Mouse (Mus musculus) heart, embryonic 15.5 days (tissue): ENCODE data around the gene Tmem39b. TPM values are rescaled to one million over a fixed set of nuclear protein-coding genes. Genes with fewer than 3 reads are reported as not detected.

Source experiments
- ATAC-seq: fragments of 200-750 bp; cut with Nextera tagmentation; replicated peaks from 2 replicates; pipeline ENCODE4 v1.8.0; 2017; ENCODE audit warnings: low read depth, moderate TSS enrichment; ENCODE audit not compliant: insufficient number of reproducible peaks, insufficient read depth, low FRiP score
- H3K27ac ChIP-seq: fragments of 300-500 bp; sonication (generic); 2 replicates; pipeline ENCODE4 v1.5.1; 2015; ENCODE audit warnings: mild to moderate bottlenecking, inconsistent platforms
- H3K27me3 ChIP-seq: fragments of 300-500 bp; sonication (generic); 2 replicates; pipeline ENCODE4 v1.6.1; 2015; ENCODE audit warnings: inconsistent platforms
- H3K36me3 ChIP-seq: fragments of 300-500 bp; sonication (generic); 2 replicates; pipeline ENCODE4 v1.6.1; 2015; ENCODE audit warnings: mild to moderate bottlenecking, inconsistent platforms
- H3K4me1 ChIP-seq: fragments of 300-500 bp; sonication (generic); replicated peaks from 2 replicates; pipeline ENCODE4 v1.6.1; 2015; ENCODE audit warnings: inconsistent platforms
- H3K4me2 ChIP-seq: fragments of 300-500 bp; sonication (generic); 2 replicates; pipeline ENCODE4 v1.6.1; 2015; ENCODE audit warnings: inconsistent platforms, mild to moderate bottlenecking, moderate library complexity
- H3K4me3 ChIP-seq: fragments of 300-500 bp; sonication (generic); 2 replicates; pipeline ENCODE4 v1.5.1; 2015; ENCODE audit warnings: mild to moderate bottlenecking, inconsistent platforms
- H3K9ac ChIP-seq: fragments of 300-500 bp; sonication (generic); 2 replicates; pipeline ENCODE4 v1.6.1; 2015; ENCODE audit warnings: mild to moderate bottlenecking, inconsistent platforms
- H3K9me3 ChIP-seq: fragments of 300-500 bp; sonication (generic); replicated peaks from 2 replicates; pipeline ENCODE4 v1.6.1; 2016; ENCODE audit warnings: inconsistent platforms
- WGBS: fragments of 180-500 bp; shearing (Covaris S2); methylation state at CpG from one replicate; pipeline ENCODE4 v1.1.7; 2015; ENCODE audit warnings: mixed read lengths; 5-methylcytosine and 5-hydroxymethylcytosine counted together
- polyA plus RNA-seq: library from polyadenylated mRNA; unstranded; fragments of >200 nt; fragmentation: Nextera tagmentation; extraction: Ambion mirVana; gene quantifications from 2 replicates; pipeline ENCODE4 v1.2.1, GENCODE M21; 2015

Gene Tmem39b
- polyA plus RNA-seq, 1 experiment from 2014 or later, result 6.1 TPM

DNA sequence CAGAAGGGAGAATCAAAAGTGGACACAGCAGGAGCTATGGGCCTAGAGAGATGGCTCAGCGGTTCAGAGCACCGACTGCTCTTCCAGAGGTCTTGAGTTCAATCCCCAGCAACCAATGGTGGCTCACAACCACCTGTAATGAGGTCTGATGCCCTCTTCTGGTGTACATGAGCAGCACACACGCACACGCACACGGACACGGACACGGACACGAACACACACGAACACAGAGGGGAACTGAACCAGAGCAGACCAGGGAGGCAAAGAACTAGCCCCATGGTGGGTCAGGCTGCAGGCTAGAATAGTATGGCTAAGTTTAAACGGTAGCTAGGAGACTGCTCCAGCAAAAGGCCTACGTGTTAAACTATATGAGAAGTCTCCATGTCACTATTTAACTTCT lies 14.8 kb downstream of the Tmem39b start:
- Histone ChIP-seq H3K4me3 (no peak overlapping the region), H3K9me3 (no peaks in the 10 kb centered on the region), H3K27me3 (no peaks in the 10 kb centered on the region), H3K4me2 (no peak overlapping the region), H3K27ac (no peak overlapping the region), H3K9ac (no peak overlapping the region), H3K36me3 (peaks cover 74% of the 10 kb centered on the region), H3K4me1 (no peaks in the 10 kb centered on the region)
- WGBS, result 96% methylated on average over 11 of the region's 11 CpGs
- ATAC-seq, result no peak

DNA sequence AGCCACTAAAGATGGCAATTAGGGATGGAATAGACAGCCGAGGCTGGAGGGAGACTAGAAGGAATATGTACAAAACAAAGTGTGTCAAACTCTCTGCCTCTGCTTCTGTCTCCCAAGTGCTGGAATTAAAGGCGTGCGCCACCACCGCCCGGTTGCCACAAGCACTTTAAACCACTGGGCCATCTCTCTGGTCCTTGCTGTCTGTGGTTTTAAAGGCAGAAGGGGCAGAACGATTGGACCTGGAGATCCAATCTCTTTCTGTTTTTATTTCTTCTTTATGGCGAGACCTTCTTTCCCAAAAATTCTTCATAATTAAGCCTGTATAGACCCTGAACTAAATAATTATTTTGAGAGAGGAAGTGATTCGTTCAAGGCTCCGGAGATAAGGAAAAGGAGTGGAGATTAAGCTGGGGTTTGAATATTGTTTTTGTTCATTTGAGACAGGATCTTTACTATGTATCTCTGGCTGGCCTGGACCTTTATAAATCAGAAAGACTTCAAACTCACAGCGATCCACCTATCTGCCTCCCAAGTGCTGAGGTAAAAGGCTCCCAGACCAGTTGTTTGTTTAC lies 23.7 kb downstream of the Tmem39b start:
- Histone ChIP-seq H3K9ac (peak overlapping the region; percentile 81), H3K27me3 (no peaks in the 10 kb centered on the region), H3K4me3 (peak overlapping the region; percentile 84), H3K9me3 (no peaks in the 10 kb centered on the region), H3K36me3 (peaks cover 16% of the 10 kb centered on the region), H3K4me2 (peak overlapping the region; percentile 77), H3K4me1 (peaks cover 14% of the 10 kb centered on the region), H3K27ac (peak overlapping the region; percentile 95)
- no peak; the same call in 1 of the 2 replicates for ATAC-seq
- WGBS, result 4% methylated on average over 10 of the region's 10 CpGs

DNA sequence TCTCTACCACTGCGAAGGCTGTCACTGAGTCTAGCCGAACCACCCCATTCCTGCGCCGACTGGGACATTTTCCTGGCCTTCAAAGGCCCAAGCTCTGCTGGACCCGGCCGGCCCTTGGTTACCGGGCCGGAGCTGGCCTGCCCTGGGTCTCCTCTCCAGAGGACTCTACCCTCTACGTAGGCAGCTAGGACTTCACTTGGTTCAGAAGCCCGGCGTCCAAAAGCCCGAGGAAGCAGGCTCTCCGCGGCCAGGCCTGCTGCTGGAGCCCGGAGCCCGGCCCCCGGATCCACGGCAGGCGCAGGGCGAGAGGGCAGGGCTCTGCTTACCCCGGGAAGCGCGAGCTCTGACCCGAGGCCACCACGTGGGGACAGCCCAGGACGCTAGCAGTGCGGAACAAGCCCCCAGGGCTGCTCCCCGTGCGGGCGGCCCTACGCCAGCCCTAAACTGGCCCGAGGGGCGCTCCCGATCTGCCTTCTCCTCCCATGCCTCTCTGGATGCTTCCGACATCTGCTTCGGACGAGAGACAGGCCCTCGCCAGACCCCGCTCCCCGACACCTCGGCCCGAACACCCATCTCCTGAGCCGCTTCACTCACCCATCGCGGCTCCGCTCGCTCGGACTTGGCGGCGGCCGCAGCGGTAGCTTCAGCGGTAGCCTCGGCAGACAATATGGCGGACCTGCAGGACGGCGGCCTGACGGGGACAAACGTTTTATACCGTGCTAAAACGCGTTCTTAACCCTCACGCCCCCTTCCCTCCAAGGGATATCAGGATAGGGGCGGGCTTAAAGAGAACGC lies 24.4 kb downstream of the Tmem39b start, which contains the start of gene Kpna6:
Gene Kpna6 (minus strand): TSS at position 685 of the 795 bp plus-strand sequence.
- peak within 1 kb of the TSS; percentile 81 for H3K9ac ChIP-seq
- under 1% methylated on average over 64 of the region's 65 CpGs for WGBS
- peak within 1 kb of the TSS; percentile 77 for H3K4me2 ChIP-seq
- peak within 1 kb of the TSS; percentile 84 for H3K4me3 ChIP-seq
- H3K27ac ChIP-seq, result peak within 1 kb of the TSS; percentile 95
- peaks cover 14% of the 10 kb centered on the region for H3K4me1 ChIP-seq
- H3K36me3 ChIP-seq, result peaks cover 14% of the 10 kb centered on the region; the same call in 1 of the 2 replicates
- ATAC-seq, result peak; percentile 93
- H3K9me3 ChIP-seq, result no peaks in the 10 kb centered on the region
- no peaks in the 10 kb centered on the region for H3K27me3 ChIP-seq

DNA sequence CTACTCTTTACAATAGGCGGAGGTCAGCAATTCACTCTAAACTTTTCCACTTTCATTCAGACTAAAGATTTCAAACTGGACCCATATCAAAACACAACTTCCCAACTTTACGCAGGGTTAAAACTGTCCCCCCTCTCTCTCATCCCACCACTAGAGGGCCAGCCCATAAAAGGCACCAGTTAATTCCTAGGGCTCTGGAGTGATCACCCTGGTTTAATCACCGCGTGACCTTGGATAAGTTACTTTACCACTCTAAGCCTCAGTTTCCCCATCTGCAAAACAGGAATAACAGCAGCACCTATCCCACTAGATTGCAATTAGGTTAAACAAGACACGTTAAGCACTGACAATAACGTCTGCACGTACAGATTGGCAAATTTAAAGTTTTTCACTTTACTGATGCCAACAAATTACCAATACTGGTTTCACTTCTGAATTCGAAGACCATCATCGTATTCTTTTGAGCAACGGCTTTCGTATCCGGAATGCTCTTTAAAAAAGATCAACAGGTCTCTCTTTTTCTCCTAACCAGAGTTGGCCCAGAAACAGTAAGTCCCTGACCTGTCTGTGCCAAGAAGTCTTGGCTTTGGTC lies 25.1 kb downstream of the Tmem39b start:
- Histone ChIP-seq H3K36me3 (peaks cover 12% of the 10 kb centered on the region; the same call in 1 of the 2 replicates), H3K4me1 (peaks cover 14% of the 10 kb centered on the region), H3K4me3 (peak overlapping the region; percentile 84), H3K9ac (peak overlapping the region; percentile 81), H3K27ac (peak overlapping the region; percentile 95), H3K9me3 (no peaks in the 10 kb centered on the region), H3K27me3 (no peaks in the 10 kb centered on the region), H3K4me2 (peak overlapping the region; percentile 77)
- ATAC-seq, result no peak; the same call in 1 of the 2 replicates
- WGBS, result 5% methylated on average over 12 of the region's 12 CpGs

DNA sequence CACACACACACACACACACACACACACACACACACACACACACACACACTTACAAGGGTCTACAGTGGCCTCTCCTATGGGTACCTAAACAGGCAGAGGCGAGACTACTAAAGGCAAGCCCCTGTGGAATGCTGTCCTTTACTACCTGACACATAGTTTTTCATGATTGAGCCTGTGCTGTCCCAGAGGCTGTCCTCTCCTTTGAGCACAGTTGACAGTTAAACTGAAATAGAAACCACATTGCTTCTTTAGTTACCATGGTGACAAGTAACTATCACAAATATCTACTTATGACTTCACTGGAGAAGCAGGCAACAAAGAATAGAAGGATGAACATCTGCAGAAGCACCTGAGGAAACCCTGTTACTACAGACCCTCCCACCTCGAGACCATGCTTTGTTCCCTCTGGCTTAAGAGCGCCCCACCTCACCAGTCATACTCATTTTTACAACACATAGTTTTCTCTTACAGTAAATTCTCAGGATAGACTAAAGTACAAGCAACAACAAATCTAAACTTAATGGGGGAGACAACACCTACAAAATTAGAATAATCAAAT lies 34.3 kb downstream of the Tmem39b start:
- Histone ChIP-seq H3K9me3 (no peaks in the 10 kb centered on the region), H3K4me3 (no peak overlapping the region), H3K27me3 (no peaks in the 10 kb centered on the region), H3K36me3 (peaks cover 51% of the 10 kb centered on the region), H3K4me1 (no peaks in the 10 kb centered on the region), H3K27ac (no peak overlapping the region), H3K9ac (no peak overlapping the region), H3K4me2 (no peak overlapping the region)
- WGBS, result 75% methylated on average over 3 of the region's 3 CpGs
- ATAC-seq, result no peak

DNA sequence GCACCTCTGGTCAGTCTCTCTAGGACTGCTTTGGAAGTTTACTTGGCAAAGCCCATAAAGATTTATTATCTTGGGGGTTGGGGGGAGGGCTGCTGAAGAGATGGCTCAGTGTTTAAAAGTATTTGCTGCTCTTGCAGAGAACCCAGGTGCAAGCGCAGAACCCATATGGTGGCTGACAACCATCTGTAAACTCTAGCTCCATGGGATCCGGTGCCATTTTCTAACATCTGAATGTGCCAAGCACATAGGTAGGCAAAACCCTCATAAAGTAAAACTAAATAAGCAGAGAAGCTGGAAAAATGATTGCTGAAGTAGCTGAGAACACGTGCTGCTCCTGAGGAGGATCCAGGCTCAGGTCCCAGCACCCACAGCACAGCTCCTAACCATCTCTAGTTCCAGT lies 35.1 kb downstream of the Tmem39b start:
- Histone ChIP-seq H3K4me2 (no peak overlapping the region), H3K27me3 (no peaks in the 10 kb centered on the region), H3K9ac (no peak overlapping the region), H3K36me3 (peaks cover 54% of the 10 kb centered on the region), H3K4me1 (no peaks in the 10 kb centered on the region), H3K27ac (no peak overlapping the region), H3K9me3 (no peaks in the 10 kb centered on the region), H3K4me3 (no peak overlapping the region)
- no peak for ATAC-seq
- WGBS, result 90% methylated on average over 3 of the region's 3 CpGs

DNA sequence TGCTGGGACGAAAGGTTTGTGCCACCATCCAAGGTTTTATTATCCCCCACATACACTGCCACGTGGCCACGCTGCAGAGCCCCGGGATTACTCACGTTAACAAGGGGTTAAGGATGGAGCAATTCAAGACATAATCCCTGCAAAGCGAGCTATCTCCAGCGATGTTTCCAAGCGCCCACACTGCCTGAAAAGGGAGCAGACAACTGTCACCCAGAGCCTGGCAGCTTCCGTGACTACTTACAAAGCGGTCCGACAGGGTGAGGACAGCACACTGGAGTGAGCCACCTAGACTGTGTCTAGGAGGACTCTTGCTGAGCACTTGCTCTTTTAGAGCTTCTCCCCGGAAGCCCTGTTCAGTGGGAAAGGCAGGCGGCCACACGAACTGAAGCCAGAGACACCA lies 41.9 kb downstream of the Tmem39b start:
- no peak overlapping the region for H3K4me3 ChIP-seq
- no peak for ATAC-seq
- H3K9ac ChIP-seq, result no peak overlapping the region
- no peaks in the 10 kb centered on the region for H3K4me1 ChIP-seq
- no peaks in the 10 kb centered on the region for H3K27me3 ChIP-seq
- no peak overlapping the region for H3K27ac ChIP-seq
- no peak overlapping the region for H3K4me2 ChIP-seq
- WGBS, result 86% methylated on average over 14 of the region's 14 CpGs
- peaks cover 88% of the 10 kb centered on the region for H3K36me3 ChIP-seq
- H3K9me3 ChIP-seq, result no peaks in the 10 kb centered on the region

DNA sequence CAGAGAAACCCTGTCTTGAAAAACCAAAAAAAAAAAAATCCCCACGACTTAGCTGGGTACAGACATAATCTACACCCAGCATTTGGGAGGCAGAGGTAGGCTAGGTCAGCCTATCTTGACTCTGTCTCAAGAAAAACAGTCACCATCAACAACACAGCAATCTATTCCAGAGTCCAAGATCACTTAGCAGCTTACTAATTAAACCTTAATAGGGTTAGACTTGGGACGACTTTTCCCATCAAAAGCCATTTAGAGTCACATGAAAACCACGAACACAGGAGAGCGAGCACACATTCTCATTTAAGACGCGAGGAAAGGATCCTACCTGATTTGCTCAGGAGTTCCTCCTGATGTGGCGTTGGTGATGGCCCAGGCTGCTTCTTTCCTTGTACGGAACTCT lies 46.3 kb downstream of the Tmem39b start:
- WGBS, result 93% methylated on average over 8 of the region's 8 CpGs
- H3K36me3 ChIP-seq, result peaks cover 92% of the 10 kb centered on the region
- no peak for ATAC-seq

DNA sequence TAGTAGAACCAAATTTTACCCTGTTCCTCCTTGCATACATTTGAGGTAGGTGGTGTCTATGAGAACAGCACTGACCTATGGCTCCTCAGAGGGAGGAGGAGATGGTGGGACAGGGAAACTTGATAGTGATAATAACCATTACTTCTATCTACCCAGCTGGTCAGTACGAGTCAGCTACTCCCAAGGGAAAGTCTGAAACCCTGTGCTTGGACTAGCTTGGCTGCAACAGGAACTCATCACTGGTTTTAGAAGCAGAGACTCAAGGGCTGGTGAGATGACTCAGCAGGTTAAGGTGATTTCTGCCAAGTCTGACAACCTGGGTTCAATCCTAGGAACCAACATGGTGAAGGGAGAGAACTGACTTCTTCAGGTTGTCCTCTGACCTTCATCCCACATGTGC lies 48.0 kb downstream of the Tmem39b start:
- no peak overlapping the region for H3K4me2 ChIP-seq
- H3K4me1 ChIP-seq, result no peaks in the 10 kb centered on the region
- H3K36me3 ChIP-seq, result peaks cover 77% of the 10 kb centered on the region
- no peaks in the 10 kb centered on the region for H3K9me3 ChIP-seq
- no peaks in the 10 kb centered on the region for H3K27me3 ChIP-seq
- ATAC-seq, result no peak
- H3K27ac ChIP-seq, result no peak overlapping the region
- no peak overlapping the region for H3K9ac ChIP-seq
- WGBS, result 65% methylated on average over 1 of the region's 1 CpGs
- no peak overlapping the region for H3K4me3 ChIP-seq

More for the DNA sequence above, 46.3 kb downstream of the Tmem39b start:
- Histone ChIP-seq H3K9ac (no peak overlapping the region), H3K4me2 (no peak overlapping the region), H3K27me3 (no peaks in the 10 kb centered on the region), H3K4me1 (no peaks in the 10 kb centered on the region), H3K9me3 (no peaks in the 10 kb centered on the region), H3K4me3 (no peak overlapping the region), H3K27ac (no peak overlapping the region)

DNA sequence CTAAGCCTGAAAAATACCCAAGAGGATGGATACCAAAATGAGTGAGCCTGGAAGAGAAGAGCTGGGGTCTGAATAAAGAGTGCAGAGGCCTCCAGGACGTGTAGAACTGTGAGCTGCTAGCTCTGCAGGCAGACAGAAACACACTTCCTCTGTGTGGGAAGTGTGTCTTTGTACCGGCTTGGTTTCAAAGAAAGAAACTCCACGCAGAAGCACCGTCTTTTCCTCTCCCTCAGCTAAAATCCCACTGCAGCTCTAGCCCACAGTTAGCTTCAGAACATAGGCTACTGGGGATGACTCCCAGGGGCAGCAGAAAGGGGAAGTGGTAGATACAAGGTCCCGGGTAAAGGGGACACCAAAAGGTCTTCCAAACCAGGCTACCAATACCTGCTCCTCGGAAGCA lies 51.4 kb downstream of the Tmem39b start:
- no peak overlapping the region for H3K27ac ChIP-seq
- WGBS, result 80% methylated on average over 6 of the region's 6 CpGs
- ATAC-seq, result no peak
- H3K36me3 ChIP-seq, result peaks cover 50% of the 10 kb centered on the region
- H3K4me1 ChIP-seq, result peaks cover 5% of the 10 kb centered on the region
- H3K4me2 ChIP-seq, result no peak overlapping the region
- H3K4me3 ChIP-seq, result no peak overlapping the region
- H3K9me3 ChIP-seq, result no peaks in the 10 kb centered on the region
- no peak overlapping the region for H3K9ac ChIP-seq
- no peaks in the 10 kb centered on the region for H3K27me3 ChIP-seq

DNA sequence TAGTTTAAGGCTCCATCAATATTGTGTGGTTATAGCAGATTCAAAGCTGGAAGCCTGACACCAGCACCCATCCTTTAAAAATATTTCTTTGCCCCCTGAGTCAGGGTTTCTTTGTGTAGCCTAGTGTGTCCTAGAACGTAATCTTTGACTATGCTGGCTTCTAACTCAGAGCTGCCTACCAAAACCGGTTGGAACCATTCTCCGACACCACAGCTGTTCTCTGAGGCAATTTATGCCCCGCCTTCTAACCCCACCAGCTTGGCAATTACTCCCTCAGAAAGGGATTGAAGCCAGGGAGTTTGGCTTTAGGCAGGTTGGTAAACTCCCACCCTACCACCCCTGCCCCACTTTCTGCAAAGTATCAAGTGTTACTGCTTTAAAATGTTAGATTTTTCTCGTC lies 54.9 kb downstream of the Tmem39b start:
- no peak overlapping the region for H3K4me3 ChIP-seq

More for the DNA sequence above, 54.9 kb downstream of the Tmem39b start:
- peaks cover 32% of the 10 kb centered on the region for H3K4me1 ChIP-seq
- no peak for ATAC-seq
- peak overlapping the region; percentile 35; the same call in 1 of the 2 replicates for H3K27ac ChIP-seq
- H3K36me3 ChIP-seq, result peaks cover 37% of the 10 kb centered on the region
- H3K9ac ChIP-seq, result no peak overlapping the region
- peak overlapping the region; percentile 81; the same call in 1 of the 2 replicates for H3K4me2 ChIP-seq
- no peaks in the 10 kb centered on the region for H3K9me3 ChIP-seq
- H3K27me3 ChIP-seq, result no peaks in the 10 kb centered on the region
- 53% methylated on average over 5 of the region's 5 CpGs for WGBS
